Mouse (Mus musculus) CH12.LX (cell line): Measurements from ENCODE around the gene Zbtb38. TPM values are rescaled to one million over a fixed set of nuclear protein-coding genes. Genes with fewer than 3 reads are reported as not detected.

Source experiments
- DNase-seq: peaks from one replicate; pipeline ENCODE4 v3.0.0-alpha.2; 2013; ENCODE audit errors: extremely low read depth
- H3K27ac ChIP-seq: 2 replicates; pipeline ENCODE4 v1.5.1; 2012; ENCODE audit warnings: low read depth, mild to moderate bottlenecking, control low read depth, moderate library complexity; ENCODE audit not compliant: insufficient read depth
- H3K27me3 ChIP-seq: replicated peaks from 2 replicates; pipeline ENCODE3; 2012; ENCODE audit warnings: inconsistent platforms
- H3K36me3 ChIP-seq, 2 experiments: replicated peaks in 1 of 2; 2 replicates each; pipeline versions ENCODE3 to v1.6.1; 2012; ENCODE audit warnings: inconsistent platforms in 1 of 2, low read length in 1 of 2, mild to moderate bottlenecking in 1 of 2, mixed read lengths in 1 of 2, moderate library complexity in 1 of 2; ENCODE audit not compliant: control insufficient read depth in 1 of 2, insufficient read depth in 1 of 2
- H3K4me1 ChIP-seq, 2 experiments: 2 replicates each; pipeline ENCODE4 v1.6.1; 2012; ENCODE audit warnings: inconsistent platforms in 1 of 2, moderate library complexity in 1 of 2; ENCODE audit not compliant: insufficient read depth in 2 of 2, control insufficient read depth in 1 of 2
- H3K4me2 ChIP-seq: 2 replicates; pipeline ENCODE4 v1.6.1; 2012; ENCODE audit warnings: low read depth, mild to moderate bottlenecking, control low read depth; ENCODE audit not compliant: poor library complexity, insufficient read depth, severe bottlenecking
- H3K4me3 ChIP-seq, 3 experiments: fragments of 150-350 bp in 1 of 3; sonication (generic) in 1 of 3; replicated peaks in 1 of 3; 2 replicates each; pipeline versions ENCODE3 to v1.5.1; 2011 to 2012; ENCODE audit warnings: low read depth in 2 of 3, low read length in 2 of 3, mild to moderate bottlenecking in 2 of 3, moderate library complexity in 2 of 3, control low read depth in 1 of 3, improper control_type of control experiment in 1 of 3, inconsistent platforms in 1 of 3, mixed read lengths in 1 of 3; ENCODE audit not compliant: poor library complexity in 1 of 3
- H3K79me2 ChIP-seq: replicated peaks from 2 replicates; pipeline ENCODE4 v1.6.1; 2012; ENCODE audit warnings: mild to moderate bottlenecking, moderate library complexity; ENCODE audit not compliant: control insufficient read depth, poor library complexity, insufficient read depth, severe bottlenecking; ENCODE audit errors: extremely low read depth
- H3K9ac ChIP-seq: 2 replicates; pipeline ENCODE4 v1.6.1; 2012; ENCODE audit warnings: low read depth, mild to moderate bottlenecking, control low read depth, moderate library complexity; ENCODE audit not compliant: insufficient read depth
- H3K9me3 ChIP-seq: replicated peaks from 2 replicates; pipeline ENCODE3; 2012; ENCODE audit warnings: low read length, inconsistent platforms, mixed read lengths
- BHLHE40 ChIP-seq: IDR thresholded peaks from 2 replicates; pipeline ENCODE4 v1.6.1; 2011; ENCODE audit warnings: mild to moderate bottlenecking, low read depth, low read length, improper control_type of control experiment
- CHD1 ChIP-seq: IDR thresholded peaks from 2 replicates; pipeline ENCODE4 v1.6.1; 2012; ENCODE audit warnings: low read depth, low read length, improper control_type of control experiment, inconsistent platforms
- CHD2 ChIP-seq: IDR thresholded peaks from 2 replicates; pipeline ENCODE4 v1.6.1; 2011; ENCODE audit warnings: low read length, improper control_type of control experiment
- E2F4 ChIP-seq: IDR thresholded peaks from 2 replicates; pipeline ENCODE4 v1.6.1; 2011; ENCODE audit warnings: low read depth, low read length, improper control_type of control experiment; ENCODE audit not compliant: insufficient replicate concordance
- ETS1 ChIP-seq: conservative IDR thresholded peaks from 2 replicates; pipeline ENCODE4 v1.6.1; 2012; ENCODE audit warnings: low read depth, mild to moderate bottlenecking, inconsistent platforms, low read length, improper control_type of control experiment, moderate library complexity
- MAX ChIP-seq: IDR thresholded peaks from 2 replicates; pipeline ENCODE4 v1.6.1; 2011; ENCODE audit warnings: low read length, improper control_type of control experiment
- MXI1 ChIP-seq: IDR thresholded peaks from 2 replicates; pipeline ENCODE4 v1.6.1; 2011; ENCODE audit warnings: mild to moderate bottlenecking, low read depth, low read length, improper control_type of control experiment
- NRF1 ChIP-seq: IDR thresholded peaks from 2 replicates; pipeline ENCODE4 v1.6.1; 2014; ENCODE audit warnings: low read depth, mild to moderate bottlenecking, inconsistent platforms, low read length, improper control_type of control experiment, moderate library complexity
- POLR2AphosphoS2 ChIP-seq: IDR thresholded peaks from 2 replicates; pipeline ENCODE4 v1.6.1; 2011; ENCODE audit warnings: low read depth, low read length, improper control_type of control experiment
- RAD21 ChIP-seq: IDR thresholded peaks from 2 replicates; pipeline ENCODE4 v1.6.1; 2011; ENCODE audit warnings: low read depth, mild to moderate bottlenecking, low read length, improper control_type of control experiment, moderate library complexity
- SMC3 ChIP-seq: IDR thresholded peaks from 2 replicates; pipeline ENCODE4 v1.6.1; 2011; ENCODE audit warnings: low read depth, low read length, improper control_type of control experiment
- TBP ChIP-seq: conservative IDR thresholded peaks from 2 replicates; pipeline ENCODE4 v1.6.1; 2011; ENCODE audit warnings: low read depth, low read length, improper control_type of control experiment
- TCF12 ChIP-seq: IDR thresholded peaks from 2 replicates; pipeline ENCODE4 v1.6.1; 2014; ENCODE audit warnings: low read depth, mild to moderate bottlenecking, inconsistent platforms, low read length, improper control_type of control experiment
- USF2 ChIP-seq: conservative IDR thresholded peaks from 2 replicates; pipeline ENCODE4 v1.6.1; 2011; ENCODE audit warnings: low read depth, low read length, improper control_type of control experiment
- dilution Hi-C: fragments of 300-500 bp; cut with MboI; formaldehyde crosslinking; loops from 2 replicates; pipeline ENCODE4 v1.14.3; 2020; ENCODE audit warnings: low sequenced_read_pairs; ENCODE audit not compliant: extremely low pct_unique_long_range_greater_than_20kb, extremely low pct_ligation_motif_present
- in situ Hi-C: fragments of 300-500 bp; cut with MboI; formaldehyde crosslinking; loops from 3 replicates; pipeline ENCODE4 v1.14.3; 2019; ENCODE audit warnings: low sequenced_read_pairs, low pct_ligation_motif_present, low pct_unique_long_range_greater_than_20kb, mixed read lengths
- polyA plus RNA-seq: library from polyadenylated mRNA; unstranded; fragments of >175 nt; gene quantifications from 2 replicates; pipeline ENCODE4 v1.2.1, GENCODE M21; 2012; ENCODE audit warnings: low read depth; ENCODE audit not compliant: insufficient read length
- total RNA-seq, 2 experiments: library from RNA; depleted of rRNA; stranded (reverse); fragments of 300-350 nt in 1 of 2; fragments of >200 nt in 1 of 2; gene quantifications; 2 replicates each; pipeline ENCODE4 v1.2.3; 2012 to 2014

Gene Zbtb38
- total and polyA plus RNA-seq, 3 experiments: 51.7 to 102 (median 68.8) TPM

DNA sequence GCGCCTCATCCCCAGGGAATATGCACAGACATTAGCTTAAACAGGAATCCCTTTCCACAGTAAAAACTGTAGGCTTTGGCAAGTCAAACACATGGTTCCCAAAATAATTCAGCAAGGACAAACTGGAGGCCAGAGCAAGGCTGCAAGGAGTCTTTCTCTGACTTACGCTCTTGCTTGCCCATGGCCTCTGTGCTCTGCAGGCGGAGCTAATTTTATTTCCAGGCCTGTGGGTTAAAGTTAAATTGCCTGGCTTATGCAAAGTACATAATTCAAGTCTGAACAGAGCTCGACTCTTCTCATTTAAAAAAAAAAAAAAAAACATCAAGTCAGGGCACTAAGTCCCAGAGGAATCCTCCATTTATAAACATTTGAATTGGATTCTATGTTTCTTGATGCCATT, 16.7 kb downstream of the Zbtb38 start (continued):
- TF ChIP-seq ETS1 (no peak; the same call in 1 of the 2 replicates), RAD21 (no peak)

DNA sequence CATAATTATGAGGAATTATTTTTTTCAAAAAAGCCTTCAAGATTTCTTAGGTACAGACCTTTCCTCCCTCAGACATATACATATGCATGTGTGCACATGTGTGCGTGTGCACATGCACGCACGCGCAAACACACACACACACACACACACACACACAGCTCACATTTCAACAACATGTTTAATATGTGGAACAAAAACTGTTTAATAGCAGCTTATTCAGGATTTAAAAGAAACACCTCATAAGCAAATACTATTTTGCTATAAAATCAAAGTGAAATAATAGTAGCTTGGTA, 19.3 kb downstream of the Zbtb38 start:
- DNase-seq: no peak
- peaks cover 7 to 70% of the 10 kb centered on the region in 2 experiments for H3K36me3 ChIP-seq
- peak overlapping the region; percentile 99 for H3K9ac ChIP-seq
- H3K9me3 ChIP-seq: no peaks in the 10 kb centered on the region
- peaks cover 69% of the 10 kb centered on the region for H3K79me2 ChIP-seq
- H3K4me3 ChIP-seq: peak overlapping the region in 2 of 3 experiments; percentile 47 to 89
- peaks cover 7 to 71% of the 10 kb centered on the region in 2 experiments; a peak in 3 of 4 replicates for H3K4me1 ChIP-seq
- H3K27ac ChIP-seq: peak overlapping the region; percentile 56; the same call in 1 of the 2 replicates
- in situ Hi-C loops: no loop called here
- peak overlapping the region; percentile 80 for H3K4me2 ChIP-seq
- dilution Hi-C loops: no loop called here
- H3K27me3 ChIP-seq: no peaks in the 10 kb centered on the region
- 0 out of 2 replicates have a peak, but pooled peaks have one; percentile 27 for TF ChIP-seq ETS1
- TF ChIP-seq BHLHE40: peak; percentile 91
- no peak for TF ChIP-seq USF2
- TF ChIP-seq POLR2AphosphoS2: 0 out of 2 replicates have a peak, but pooled peaks have one; percentile 12

DNA sequence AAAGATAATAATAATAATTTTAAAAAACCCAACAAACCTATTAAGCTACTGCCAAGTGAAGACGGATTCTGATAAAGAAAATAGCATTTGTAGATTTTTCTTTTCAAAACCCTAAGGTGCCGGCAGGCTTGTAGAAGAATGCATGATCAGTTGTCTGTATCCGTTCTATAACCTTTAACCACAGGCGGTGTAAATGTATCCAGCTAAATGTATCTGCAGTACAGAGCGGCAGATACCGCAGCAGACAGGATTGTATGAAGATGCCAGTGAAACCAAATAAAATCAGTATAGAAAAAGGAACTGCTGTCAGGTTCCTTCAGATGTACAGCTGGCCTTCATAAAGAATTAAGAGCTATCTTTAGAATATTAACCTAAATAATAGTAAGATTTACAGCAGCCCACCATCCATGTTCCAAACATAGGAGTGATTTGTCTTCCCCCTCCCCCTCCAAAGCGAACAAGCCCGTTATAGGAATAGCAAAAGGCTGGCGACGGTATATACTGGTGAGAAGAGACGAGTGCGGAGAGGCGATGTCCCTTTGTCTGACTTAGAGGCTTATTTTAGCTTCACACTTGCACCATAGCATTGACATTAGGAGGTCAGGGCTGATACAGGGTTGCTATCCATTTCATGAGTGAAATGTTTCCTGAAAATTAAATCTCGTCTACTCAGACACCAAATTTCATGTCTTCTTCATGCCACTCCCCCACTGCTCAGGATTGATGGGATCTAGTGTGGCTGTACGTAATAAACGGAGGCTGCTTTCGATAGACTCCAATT, 19.8 kb downstream of the Zbtb38 start:
- in situ Hi-C loops: no loop called here
- no peaks in the 10 kb centered on the region for H3K9me3 ChIP-seq
- H3K4me2 ChIP-seq: peak overlapping the region; percentile 80

More for the DNA sequence above, 19.8 kb downstream of the Zbtb38 start:
- TF ChIP-seq E2F4 (no peak), MXI1 (peak; percentile 13; the same call in 1 of the 2 replicates), SMC3 (no peak), TBP (no peak), MAX (peak; percentile 38; the same call in 1 of the 2 replicates), TCF12 (0 out of 2 replicates have a peak, but pooled peaks have one; percentile 11), CHD1 (peak; percentile 64; the same call in 1 of the 2 replicates), CHD2 (0 out of 2 replicates have a peak, but pooled peaks have one; percentile 44), NRF1 (no peak), RAD21 (no peak), BHLHE40 (no peak)
- peaks cover 11 to 71% of the 10 kb centered on the region in 2 experiments for H3K4me1 ChIP-seq
- no peaks in the 10 kb centered on the region for H3K27me3 ChIP-seq
- H3K79me2 ChIP-seq: peaks cover 74% of the 10 kb centered on the region
- H3K27ac ChIP-seq: peak overlapping the region; percentile 86
- H3K4me3 ChIP-seq: peak overlapping the region in 2 of 3 experiments; percentile 47 to 89
- peaks cover 12 to 76% of the 10 kb centered on the region in 2 experiments for H3K36me3 ChIP-seq
- H3K9ac ChIP-seq: peak overlapping the region; percentile 99
- dilution Hi-C loops: no loop called here
- no peak for DNase-seq
